Mouse (Mus musculus) myocyte (in vitro differentiated cells): ENCODE results near the gene Rspo4.

ENCODE experiments used
- CEBPB ChIP-seq: IDR thresholded peaks from 2 replicates; pipeline ENCODE4 v1.6.1; 2011; ENCODE audit warnings: mild to moderate bottlenecking, moderate library complexity; ENCODE audit not compliant: poor library complexity, insufficient read depth, severe bottlenecking
- E2F4 ChIP-seq: IDR thresholded peaks from one replicate; pipeline ENCODE4 v1.6.1; 2011; ENCODE audit warnings: mild to moderate bottlenecking, control low read depth, moderate library complexity; ENCODE audit not compliant: insufficient read depth
- MAX ChIP-seq: IDR thresholded peaks from one replicate; pipeline ENCODE4 v1.6.1; 2011; ENCODE audit warnings: low read depth, mild to moderate bottlenecking, control low read depth
- MYOD1 ChIP-seq, 3 experiments: IDR thresholded peaks; one replicate each; pipeline ENCODE4 v1.6.1; 2011; ENCODE audit warnings: control low read depth in 2 of 3, low read depth in 2 of 3, mild to moderate bottlenecking in 2 of 3, moderate library complexity in 1 of 3; ENCODE audit not compliant: insufficient read length in 2 of 3, control insufficient read depth in 1 of 3
- MYOG ChIP-seq, 3 experiments: IDR thresholded peaks; one replicate each; pipeline ENCODE4 v1.6.1; 2011; ENCODE audit warnings: control low read depth in 2 of 3, low read depth in 2 of 3, mild to moderate bottlenecking in 2 of 3; ENCODE audit not compliant: insufficient read length in 2 of 3, control insufficient read depth in 1 of 3, insufficient read depth in 1 of 3
- POLR2A ChIP-seq: IDR thresholded peaks from one replicate; pipeline ENCODE4 v1.6.1; 2011; ENCODE audit warnings: low read depth, mild to moderate bottlenecking, control low read depth, moderate library complexity; ENCODE audit not compliant: insufficient read length
- POLR2AphosphoS2 ChIP-seq: IDR thresholded peaks from one replicate; pipeline ENCODE4 v1.6.1; 2011; ENCODE audit warnings: low read depth, control low read depth; ENCODE audit not compliant: insufficient read length
- REST ChIP-seq: IDR thresholded peaks from one replicate; pipeline ENCODE4 v1.6.1; 2011; ENCODE audit warnings: mild to moderate bottlenecking, control low read depth, moderate library complexity; ENCODE audit not compliant: insufficient read depth, insufficient read length
- SRF ChIP-seq: IDR thresholded peaks from one replicate; pipeline ENCODE4 v1.6.1; 2011; ENCODE audit warnings: low read depth; ENCODE audit not compliant: control insufficient read depth, insufficient read length
- TCF12 ChIP-seq: IDR thresholded peaks from one replicate; pipeline ENCODE4 v1.6.1; 2011; ENCODE audit warnings: mild to moderate bottlenecking, control low read depth; ENCODE audit not compliant: poor library complexity, insufficient read depth, severe bottlenecking
- TCF3 ChIP-seq: IDR thresholded peaks from one replicate; pipeline ENCODE4 v1.6.1; 2011; ENCODE audit warnings: low read depth, control low read depth; ENCODE audit not compliant: insufficient read length
- USF1 ChIP-seq: IDR thresholded peaks from one replicate; pipeline ENCODE4 v1.6.1; 2011; ENCODE audit warnings: low read depth, mild to moderate bottlenecking, control low read depth, moderate library complexity

DNA sequence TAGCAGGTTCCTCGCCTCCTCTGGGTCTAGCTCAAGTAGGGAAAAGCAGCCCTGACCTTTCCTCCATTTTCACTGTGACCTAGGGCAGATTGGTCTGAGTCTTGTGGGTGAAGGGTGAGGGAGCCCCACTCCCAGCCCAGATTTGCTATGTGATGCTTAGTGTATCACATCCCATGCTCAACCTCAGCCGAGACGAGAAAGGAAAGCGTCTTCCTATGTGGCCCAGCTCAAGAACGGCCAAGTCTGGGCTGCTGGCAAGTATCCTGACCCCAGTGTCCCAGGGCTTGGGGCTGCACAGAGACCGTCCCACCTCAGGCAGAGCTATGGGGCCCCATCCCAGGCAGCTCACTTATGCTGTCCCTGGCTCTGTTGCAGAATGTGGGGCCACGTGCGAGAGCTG is 25.5 kb downstream of the Rspo4 start:
- no peak for TF ChIP-seq POLR2A
- TF ChIP-seq CEBPB, result no peak
- TF ChIP-seq MYOG (IDR thresholded peaks at IDR 0.05; ENCODE audit: control insufficient read depth in 1 of 3, insufficient read depth in 1 of 3, insufficient read length in 2 of 3, low read depth in 2 of 3), result no peak
- no peak for TF ChIP-seq TCF12
- TF ChIP-seq USF1, result no peak
- TF ChIP-seq REST, result no peak
- TF ChIP-seq POLR2AphosphoS2, result no peak
- no peak for TF ChIP-seq MYOD1 (IDR thresholded peaks at IDR 0.05; ENCODE audit: control insufficient read depth in 1 of 3, insufficient read length in 2 of 3, low read depth in 2 of 3)
- no peak for TF ChIP-seq MAX
- no peak for TF ChIP-seq E2F4
- TF ChIP-seq SRF, result no peak
- no peak for TF ChIP-seq TCF3
